Mouse (Mus musculus): ENCODE results near the gene Sugp1. TPM values are rescaled to one million over a fixed set of nuclear protein-coding genes. Genes with fewer than 3 reads are reported as not detected.
"Not testable (repeated sequence)": the region's sequence is repeated elsewhere in the genome, so short reads cannot be mapped to it uniquely, and the experiment has no call there.

Gene Sugp1
- polyA plus RNA-seq, 1 experiment from 2014 or later: 42.0 TPM

- Histone ChIP-seq H3K4me2 (ENCODE audit: low read depth, low read length) (no peak overlapping the region), H3K9me3 (replicated peaks; ENCODE audit: control insufficient read depth, low read length) (no peaks in the 10 kb centered on the region), H3K9ac (ENCODE audit: low read length) (no peak overlapping the region), H3K4me3 (replicated peaks; ENCODE audit: low read length) (no peak overlapping the region), H3K36me3 (ENCODE audit: control insufficient read depth, insufficient read depth, low read length) (peaks cover 28% of the 10 kb centered on the region), H3K4me1 (ENCODE audit: control insufficient read depth, insufficient read depth, low read length) (no peaks in the 10 kb centered on the region), H3K27ac (ENCODE audit: low read length) (no peak overlapping the region), H3K27me3 (ENCODE audit: control insufficient read depth, insufficient read depth, low read length) (no peaks in the 10 kb centered on the region)
- WGBS: 94% methylated on average over 1 of the region's 1 CpGs
- ATAC-seq (ENCODE audit: insufficient read depth, low FRiP score): no peak
These were observed 12.4 kb upstream of the Sugp1 start for GRCm38 (mm10) chr8:70030255-70030654.

DNA sequence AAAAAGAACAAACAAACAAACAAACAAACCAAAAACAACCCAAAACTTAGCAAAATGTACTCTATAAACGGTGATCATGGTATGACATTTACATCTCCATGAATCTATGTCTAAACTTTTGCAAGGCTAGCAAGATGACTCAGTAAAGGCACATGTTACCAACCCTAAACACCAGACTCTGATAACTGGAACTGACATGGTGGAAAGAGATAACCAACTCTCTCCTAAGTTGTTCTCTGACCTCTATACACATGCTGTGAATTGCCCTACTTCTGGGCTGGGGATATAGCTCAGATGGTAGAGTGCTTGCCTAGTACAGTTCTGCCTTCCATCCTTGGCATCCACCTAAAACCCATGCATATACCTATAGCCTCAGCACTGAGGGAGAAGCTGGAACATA is 4.6 kb upstream of the Sugp1 start:
- WGBS: 83% methylated on average over 1 of the region's 1 CpGs
- Histone ChIP-seq H3K9ac (ENCODE audit: low read length) (no peak overlapping the region), H3K4me2 (ENCODE audit: low read depth, low read length) (no peak overlapping the region), H3K4me3 (replicated peaks; ENCODE audit: low read length) (no peak overlapping the region), H3K27me3 (ENCODE audit: control insufficient read depth, insufficient read depth, low read length) (no peaks in the 10 kb centered on the region), H3K36me3 (ENCODE audit: control insufficient read depth, insufficient read depth, low read length) (no peaks in the 10 kb centered on the region), H3K27ac (ENCODE audit: low read length) (no peak overlapping the region), H3K4me1 (ENCODE audit: control insufficient read depth, insufficient read depth, low read length) (peaks cover 20% of the 10 kb centered on the region), H3K9me3 (replicated peaks; ENCODE audit: control insufficient read depth, low read length) (no peaks in the 10 kb centered on the region)
- no peak for ATAC-seq (ENCODE audit: insufficient read depth, low FRiP score)

DNA sequence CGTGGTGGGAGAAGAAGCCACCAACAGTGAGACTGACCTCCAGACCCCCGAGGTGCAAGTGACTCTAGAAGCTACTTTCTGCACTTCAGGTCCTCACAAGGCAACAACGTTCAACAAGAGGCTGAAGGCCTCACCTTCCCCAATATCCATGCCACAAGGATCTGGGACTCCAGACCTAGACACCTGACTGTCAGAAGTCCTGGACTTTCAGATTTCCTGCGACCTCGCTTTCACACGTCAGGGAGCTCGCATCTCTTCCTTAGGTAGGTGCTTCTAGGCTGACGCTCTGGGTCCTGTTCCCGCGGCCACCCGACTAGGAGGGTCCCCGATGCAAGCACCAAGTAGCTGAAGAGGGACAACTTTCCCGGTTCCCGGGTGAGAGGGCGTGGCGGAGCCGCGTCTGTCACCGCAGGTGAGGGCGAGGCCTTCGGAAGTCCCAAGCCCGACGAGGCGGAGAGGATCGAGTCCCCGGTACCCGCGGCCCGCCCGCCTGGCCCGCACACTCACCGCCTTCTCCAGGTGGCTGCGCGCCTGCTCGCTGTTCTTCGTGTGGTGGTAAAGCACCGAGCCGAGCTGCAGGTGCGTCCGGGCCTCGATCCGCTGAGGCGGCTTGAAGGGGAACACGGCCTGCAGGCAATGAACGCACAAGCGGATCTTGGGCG is 597 bp upstream of the Sugp1 start:
- Histone ChIP-seq H3K4me2 (ENCODE audit: low read depth, low read length) (peak overlapping the region; percentile 97), H3K4me3 (replicated peaks; ENCODE audit: low read length) (peak overlapping the region; percentile 99), H3K9ac (ENCODE audit: low read length) (peak overlapping the region; percentile 93), H3K27me3 (ENCODE audit: control insufficient read depth, insufficient read depth, low read length) (no peaks in the 10 kb centered on the region), H3K36me3 (ENCODE audit: control insufficient read depth, insufficient read depth, low read length) (0 out of 2 replicates have a peak, but pooled peaks cover 3% of the 10 kb centered on the region), H3K9me3 (replicated peaks; ENCODE audit: control insufficient read depth, low read length) (no peaks in the 10 kb centered on the region), H3K4me1 (ENCODE audit: control insufficient read depth, insufficient read depth, low read length) (peaks cover 31% of the 10 kb centered on the region), H3K27ac (ENCODE audit: low read length) (peak overlapping the region; percentile 15; the same call in 1 of the 2 replicates)
- ATAC-seq (ENCODE audit: insufficient read depth, low FRiP score): peak; percentile 23; the same call in 1 of the 2 replicates
- 1% methylated on average over 47 of the region's 47 CpGs for WGBS

GRCm38 (mm10) chr8:70043996-70044395 is 1.4 kb downstream of the Sugp1 start:
- 89% methylated on average over 5 of the region's 5 CpGs for WGBS
- Histone ChIP-seq H3K27ac (ENCODE audit: low read length) (no peak overlapping the region), H3K27me3 (ENCODE audit: control insufficient read depth, insufficient read depth, low read length) (no peaks in the 10 kb centered on the region), H3K4me3 (replicated peaks; ENCODE audit: low read length) (peak overlapping the region; percentile 99), H3K9me3 (replicated peaks; ENCODE audit: control insufficient read depth, low read length) (no peaks in the 10 kb centered on the region), H3K4me1 (ENCODE audit: control insufficient read depth, insufficient read depth, low read length) (peaks cover 34% of the 10 kb centered on the region), H3K9ac (ENCODE audit: low read length) (no peak overlapping the region), H3K36me3 (ENCODE audit: control insufficient read depth, insufficient read depth, low read length) (0 out of 2 replicates have a peak, but pooled peaks cover 3% of the 10 kb centered on the region), H3K4me2 (ENCODE audit: low read depth, low read length) (peak overlapping the region; percentile 95)
- no peak for ATAC-seq (ENCODE audit: insufficient read depth, low FRiP score)

- no peak for ATAC-seq (ENCODE audit: insufficient read depth, low FRiP score)
- peaks cover 18% of the 10 kb centered on the region for H3K36me3 ChIP-seq (ENCODE audit: control insufficient read depth, insufficient read depth, low read length)
- H3K27ac ChIP-seq (ENCODE audit: low read length): no peak overlapping the region
- no peak overlapping the region for H3K4me2 ChIP-seq (ENCODE audit: low read depth, low read length)
- H3K4me3 ChIP-seq (replicated peaks; ENCODE audit: low read length): no peak overlapping the region
- no peak overlapping the region for H3K9ac ChIP-seq (ENCODE audit: low read length)
- H3K4me1 ChIP-seq (ENCODE audit: control insufficient read depth, insufficient read depth, low read length): 0 out of 2 replicates have a peak, but pooled peaks cover 5% of the 10 kb centered on the region
- H3K27me3 ChIP-seq (ENCODE audit: control insufficient read depth, insufficient read depth, low read length): no peaks in the 10 kb centered on the region
- no peaks in the 10 kb centered on the region for H3K9me3 ChIP-seq (replicated peaks; ENCODE audit: control insufficient read depth, low read length)
These were observed 7.0 kb downstream of the Sugp1 start for GRCm38 (mm10) chr8:70049662-70050061.

GRCm38 (mm10) chr8:70050434-70050833 is 7.8 kb downstream of the Sugp1 start:
- not testable (repeated sequence) for H3K4me1 ChIP-seq (ENCODE audit: control insufficient read depth, insufficient read depth, low read length); H3K27me3 ChIP-seq (ENCODE audit: control insufficient read depth, insufficient read depth, low read length); H3K9me3 ChIP-seq (replicated peaks; ENCODE audit: control insufficient read depth, low read length); ATAC-seq (ENCODE audit: insufficient read depth, low FRiP score); H3K9ac ChIP-seq (ENCODE audit: low read length); H3K4me3 ChIP-seq (replicated peaks; ENCODE audit: low read length); H3K27ac ChIP-seq (ENCODE audit: low read length); H3K4me2 ChIP-seq (ENCODE audit: low read depth, low read length)
- peaks cover 18% of the 10 kb centered on the region for H3K36me3 ChIP-seq (ENCODE audit: control insufficient read depth, insufficient read depth, low read length)
- 91% methylated on average over 5 of the region's 5 CpGs for WGBS

GRCm38 (mm10) chr8:70057721-70058120 is 15.1 kb downstream of the Sugp1 start:
- Histone ChIP-seq H3K4me3 (replicated peaks; ENCODE audit: low read length) (no peak overlapping the region), H3K4me2 (ENCODE audit: low read depth, low read length) (no peak overlapping the region), H3K4me1 (ENCODE audit: control insufficient read depth, insufficient read depth, low read length) (no peaks in the 10 kb centered on the region), H3K9me3 (replicated peaks; ENCODE audit: control insufficient read depth, low read length) (no peaks in the 10 kb centered on the region), H3K27ac (ENCODE audit: low read length) (no peak overlapping the region), H3K36me3 (ENCODE audit: control insufficient read depth, insufficient read depth, low read length) (peaks cover 11% of the 10 kb centered on the region), H3K9ac (ENCODE audit: low read length) (no peak overlapping the region), H3K27me3 (ENCODE audit: control insufficient read depth, insufficient read depth, low read length) (no peaks in the 10 kb centered on the region)
- ATAC-seq (ENCODE audit: insufficient read depth, low FRiP score): no peak
- WGBS: 88% methylated on average over 1 of the region's 1 CpGs

DNA sequence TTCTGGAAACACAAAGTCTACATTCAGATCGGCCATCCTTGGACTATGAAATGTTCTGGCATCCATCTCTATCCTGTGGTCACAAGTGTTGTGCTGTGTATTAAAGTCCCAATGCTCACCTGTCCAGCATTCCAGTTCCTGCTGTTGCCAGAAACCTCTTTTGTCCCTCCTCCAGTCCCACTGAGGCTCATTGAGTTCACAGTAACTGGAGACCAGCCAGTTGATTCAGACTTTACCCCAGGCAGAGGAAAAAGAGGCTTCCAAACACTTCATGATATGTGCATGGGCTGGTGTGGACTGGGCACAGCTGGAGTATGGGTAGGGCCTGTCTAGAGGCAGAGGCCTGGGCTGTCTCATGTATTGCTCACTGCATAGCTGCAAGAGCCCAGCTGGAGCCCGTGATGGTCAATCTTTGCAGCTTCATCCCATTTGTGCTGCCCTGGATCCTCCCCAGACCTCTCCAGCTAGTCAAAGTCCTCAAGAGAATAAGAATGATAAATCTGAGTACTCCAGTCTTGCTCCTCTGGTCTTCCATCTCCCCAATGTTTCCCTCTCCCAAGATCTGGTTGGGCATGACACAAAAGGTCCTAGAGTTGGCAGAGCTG is 29.3 kb downstream of the Sugp1 start:
- Histone ChIP-seq H3K4me1 (ENCODE audit: control insufficient read depth, insufficient read depth, low read length) (0 out of 2 replicates have a peak, but pooled peaks cover 3% of the 10 kb centered on the region), H3K36me3 (ENCODE audit: control insufficient read depth, insufficient read depth, low read length) (peaks cover 15% of the 10 kb centered on the region), H3K9ac (ENCODE audit: low read length) (no peak overlapping the region), H3K4me3 (replicated peaks; ENCODE audit: low read length) (no peak overlapping the region), H3K27ac (ENCODE audit: low read length) (no peak overlapping the region), H3K27me3 (ENCODE audit: control insufficient read depth, insufficient read depth, low read length) (no peaks in the 10 kb centered on the region), H3K9me3 (replicated peaks; ENCODE audit: control insufficient read depth, low read length) (no peaks in the 10 kb centered on the region), H3K4me2 (ENCODE audit: low read depth, low read length) (no peak overlapping the region)
- peak; percentile 19; the same call in 1 of the 2 replicates for ATAC-seq (ENCODE audit: insufficient read depth, low FRiP score)
- WGBS: 77% methylated on average over 2 of the region's 2 CpGs

- WGBS: 13% methylated on average over 21 of the region's 27 CpGs
- Histone ChIP-seq H3K4me2 (ENCODE audit: low read depth, low read length) (peak within 1 kb of the TSS; percentile 53), H3K9me3 (replicated peaks; ENCODE audit: control insufficient read depth, low read length) (no peaks in the 10 kb centered on the region), H3K4me1 (ENCODE audit: control insufficient read depth, insufficient read depth, low read length) (0 out of 2 replicates have a peak, but pooled peaks cover 3% of the 10 kb centered on the region), H3K27me3 (ENCODE audit: control insufficient read depth, insufficient read depth, low read length) (no peaks in the 10 kb centered on the region), H3K36me3 (ENCODE audit: control insufficient read depth, insufficient read depth, low read length) (peaks cover 15% of the 10 kb centered on the region), H3K27ac (ENCODE audit: low read length) (no peak within 1 kb of the TSS), H3K4me3 (replicated peaks; ENCODE audit: low read length) (peak within 1 kb of the TSS; percentile 34), H3K9ac (ENCODE audit: low read length) (peak within 1 kb of the TSS; percentile 53)
- ATAC-seq (ENCODE audit: insufficient read depth, low FRiP score): peak; percentile 80
These were observed 29.9 kb downstream of the Sugp1 start, which contains the start of gene Tm6sf2 for GRCm38 (mm10) chr8:70072441-70073069. Gene Tm6sf2, plus strand, starts transcription at chr8:70072924.

All from stomach, embryonic 16.5 days (tissue).